Mouse (Mus musculus): ENCODE measurements at regions not wholly inside any gene's neighbourhood (a gene's known extent, or its start where the extent isn't known, plus 50 kb on each side); places are given as distances from the start of the nearest gene placed in this dataset.

DNA sequence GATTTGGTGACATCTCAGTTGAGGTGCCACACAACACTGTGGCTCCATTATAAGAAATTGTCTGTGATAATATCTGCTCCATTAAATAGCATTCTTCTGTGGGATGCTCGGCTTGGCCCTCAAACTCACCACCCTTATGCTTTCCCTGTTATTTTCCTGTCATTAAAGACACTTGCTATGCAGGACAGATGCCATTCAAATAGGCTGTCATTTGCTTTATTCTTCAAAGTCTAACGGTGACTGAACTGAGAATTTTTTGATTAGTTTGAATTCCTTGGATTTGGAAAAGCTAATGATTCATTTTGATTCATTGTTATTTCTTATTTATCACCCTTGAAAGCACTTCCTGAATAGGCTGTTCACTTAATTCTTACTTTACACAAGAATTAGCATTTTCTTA is 339.3 kb upstream of the Mmadhc start:
- H3K4me3 ChIP-seq: no peak overlapping the region
- no peak overlapping the region for H3K27ac ChIP-seq
- H3K4me1 ChIP-seq: no peaks in the 10 kb centered on the region
- no peak overlapping the region for H3K9ac ChIP-seq
- H3K9me3 ChIP-seq: no peaks in the 10 kb centered on the region
- no peaks in the 10 kb centered on the region for H3K36me3 ChIP-seq
- no peak overlapping the region for H3K4me2 ChIP-seq
- no peaks in the 10 kb centered on the region for H3K27me3 ChIP-seq
- ATAC-seq (ENCODE audit: insufficient number of reproducible peaks, low FRiP score, low TSS enrichment, low read depth): no peak
- 66% methylated on average over 2 of the region's 2 CpGs for WGBS

DNA sequence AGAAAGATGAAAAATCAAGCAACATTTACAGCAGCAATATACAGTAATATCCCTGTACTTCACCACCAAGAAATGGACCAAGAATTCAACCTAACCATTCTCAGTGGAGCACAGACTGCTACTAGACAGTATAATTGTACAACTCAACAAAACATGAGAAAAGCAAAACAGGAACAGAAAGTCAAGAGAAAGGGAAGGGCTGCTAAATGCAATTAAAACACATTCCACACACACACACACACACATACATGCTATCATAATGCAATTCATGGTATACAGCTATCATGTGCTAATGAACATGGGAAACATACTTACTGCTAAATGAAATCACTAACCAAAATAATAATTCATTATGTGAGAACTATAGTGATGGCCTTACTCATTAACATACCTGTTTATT is 335.2 kb upstream of the Mmadhc start:
- no peak overlapping the region for H3K27ac ChIP-seq
- H3K9me3 ChIP-seq: no peaks in the 10 kb centered on the region
- H3K27me3 ChIP-seq: no peaks in the 10 kb centered on the region
- H3K4me3 ChIP-seq: no peak overlapping the region
- no peaks in the 10 kb centered on the region for H3K36me3 ChIP-seq
- H3K9ac ChIP-seq: no peak overlapping the region
- H3K4me1 ChIP-seq: no peaks in the 10 kb centered on the region
- H3K4me2 ChIP-seq: no peak overlapping the region
- ATAC-seq (ENCODE audit: insufficient number of reproducible peaks, low FRiP score, low TSS enrichment, low read depth): no peak

DNA sequence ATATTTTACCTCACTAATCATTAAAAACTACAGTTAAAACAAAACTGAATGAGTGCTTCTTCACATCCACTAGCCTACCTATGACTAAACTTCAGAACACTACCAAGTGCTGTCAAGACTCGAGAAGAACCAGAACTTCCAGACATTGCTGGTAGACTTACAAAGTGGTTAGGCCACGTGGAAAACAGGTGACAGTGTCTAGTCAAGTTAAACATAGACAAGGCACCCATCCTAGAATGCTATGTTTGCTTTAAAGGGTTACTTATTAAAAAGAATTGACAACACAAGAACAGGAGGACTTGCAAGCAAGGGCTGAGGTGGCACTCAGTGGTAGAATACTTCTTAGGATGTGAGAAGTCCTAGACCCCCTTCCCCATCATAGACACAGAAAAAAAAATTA is 330.9 kb upstream of the Mmadhc start:
- H3K27me3 ChIP-seq: no peaks in the 10 kb centered on the region
- no peak overlapping the region for H3K4me3 ChIP-seq
- no peaks in the 10 kb centered on the region for H3K9me3 ChIP-seq
- no peak overlapping the region for H3K9ac ChIP-seq
- 76% methylated on average over 2 of the region's 2 CpGs for WGBS
- no peaks in the 10 kb centered on the region for H3K36me3 ChIP-seq
- H3K4me2 ChIP-seq: no peak overlapping the region
- no peak for ATAC-seq (ENCODE audit: insufficient number of reproducible peaks, low FRiP score, low TSS enrichment, low read depth)
- no peaks in the 10 kb centered on the region for H3K4me1 ChIP-seq
- no peak overlapping the region for H3K27ac ChIP-seq

- Histone ChIP-seq H3K27ac (no peak overlapping the region), H3K4me1 (no peaks in the 10 kb centered on the region), H3K4me2 (no peak overlapping the region), H3K9me3 (no peaks in the 10 kb centered on the region), H3K36me3 (no peaks in the 10 kb centered on the region), H3K9ac (no peak overlapping the region), H3K4me3 (no peak overlapping the region), H3K27me3 (no peaks in the 10 kb centered on the region)
- no peak for ATAC-seq (ENCODE audit: insufficient number of reproducible peaks, low FRiP score, low TSS enrichment, low read depth)
- WGBS: 81% methylated on average over 5 of the region's 5 CpGs
Observed at GRCm38 (mm10) chr2:50625233-50625749, 328.7 kb upstream of the Mmadhc start.

GRCm38 (mm10) chr2:50609086-50609485 is 312.5 kb upstream of the Mmadhc start:
- Histone ChIP-seq H3K4me3 (no peak overlapping the region), H3K27ac (no peak overlapping the region), H3K4me2 (no peak overlapping the region), H3K9ac (no peak overlapping the region), H3K36me3 (no peaks in the 10 kb centered on the region), H3K27me3 (no peaks in the 10 kb centered on the region), H3K9me3 (no peaks in the 10 kb centered on the region), H3K4me1 (no peaks in the 10 kb centered on the region)
- no peak for ATAC-seq (ENCODE audit: insufficient number of reproducible peaks, low FRiP score, low TSS enrichment, low read depth)
- 57% methylated on average over 1 of the region's 1 CpGs for WGBS

DNA sequence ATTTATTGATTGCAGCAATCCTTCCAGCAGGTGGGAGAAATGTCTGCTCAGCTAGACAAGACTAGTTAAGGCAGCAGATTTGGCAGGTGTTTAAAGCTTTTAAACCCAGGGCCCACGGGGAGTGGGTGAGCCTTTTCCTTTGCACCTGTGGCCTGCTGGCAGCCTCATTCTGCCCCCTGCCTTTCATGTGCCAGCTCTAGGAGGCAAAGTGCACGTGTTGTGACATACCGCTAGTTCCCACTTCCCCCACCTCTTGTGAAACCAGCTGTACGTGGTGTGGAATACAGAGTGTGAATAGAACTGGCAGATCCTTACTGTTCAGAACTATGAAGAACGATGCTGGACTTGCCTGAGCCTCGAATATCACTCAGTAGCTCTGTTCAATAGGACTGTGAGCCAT is 292.6 kb upstream of the Mmadhc start:
- H3K4me2 ChIP-seq: no peak overlapping the region
- H3K27me3 ChIP-seq: no peaks in the 10 kb centered on the region
- H3K4me1 ChIP-seq: peaks cover 3% of the 10 kb centered on the region; the same call in 1 of the 2 replicates
- H3K9ac ChIP-seq: no peak overlapping the region
- H3K27ac ChIP-seq: no peak overlapping the region
- 30% methylated on average over 6 of the region's 6 CpGs for WGBS
- no peaks in the 10 kb centered on the region for H3K36me3 ChIP-seq
- no peak overlapping the region for H3K4me3 ChIP-seq
- no peaks in the 10 kb centered on the region for H3K9me3 ChIP-seq
- ATAC-seq (ENCODE audit: insufficient number of reproducible peaks, low FRiP score, low TSS enrichment, low read depth): no peak

DNA sequence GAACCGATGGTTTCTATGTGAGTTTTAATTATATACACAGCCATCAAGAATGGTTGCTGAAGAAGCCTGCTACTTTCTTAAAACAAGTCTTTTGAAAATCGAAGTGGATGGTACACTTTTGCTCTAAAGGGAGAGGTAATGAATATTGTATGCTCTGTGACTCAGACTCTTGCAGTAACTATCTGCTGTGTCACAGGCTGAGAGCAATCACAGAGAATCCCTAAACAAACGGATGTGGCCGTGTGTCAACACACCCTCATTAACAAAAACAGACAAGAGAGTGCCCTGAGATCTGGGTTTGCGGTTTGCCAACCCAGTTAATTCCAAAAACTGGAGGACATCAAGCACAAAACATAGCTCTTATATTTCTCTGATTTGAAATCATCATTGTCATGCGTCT is 292.1 kb upstream of the Mmadhc start:
- Histone ChIP-seq H3K4me3 (no peak overlapping the region), H3K9me3 (no peaks in the 10 kb centered on the region), H3K27me3 (no peaks in the 10 kb centered on the region), H3K4me1 (peaks cover 3% of the 10 kb centered on the region; the same call in 1 of the 2 replicates), H3K4me2 (no peak overlapping the region), H3K9ac (no peak overlapping the region), H3K36me3 (no peaks in the 10 kb centered on the region), H3K27ac (no peak overlapping the region)
- WGBS: 75% methylated on average over 6 of the region's 6 CpGs
- ATAC-seq (ENCODE audit: insufficient number of reproducible peaks, low FRiP score, low TSS enrichment, low read depth): no peak

- Histone ChIP-seq H3K4me1 (peaks cover 3% of the 10 kb centered on the region; the same call in 1 of the 2 replicates), H3K36me3 (no peaks in the 10 kb centered on the region), H3K27ac (no peak overlapping the region), H3K27me3 (no peaks in the 10 kb centered on the region), H3K9me3 (no peaks in the 10 kb centered on the region), H3K4me3 (no peak overlapping the region), H3K4me2 (no peak overlapping the region), H3K9ac (no peak overlapping the region)
- no peak for ATAC-seq (ENCODE audit: insufficient number of reproducible peaks, low FRiP score, low TSS enrichment, low read depth)
- 28% methylated on average over 6 of the region's 6 CpGs for WGBS
Observed at GRCm38 (mm10) chr2:50586321-50587050, 289.9 kb upstream of the Mmadhc start.

DNA sequence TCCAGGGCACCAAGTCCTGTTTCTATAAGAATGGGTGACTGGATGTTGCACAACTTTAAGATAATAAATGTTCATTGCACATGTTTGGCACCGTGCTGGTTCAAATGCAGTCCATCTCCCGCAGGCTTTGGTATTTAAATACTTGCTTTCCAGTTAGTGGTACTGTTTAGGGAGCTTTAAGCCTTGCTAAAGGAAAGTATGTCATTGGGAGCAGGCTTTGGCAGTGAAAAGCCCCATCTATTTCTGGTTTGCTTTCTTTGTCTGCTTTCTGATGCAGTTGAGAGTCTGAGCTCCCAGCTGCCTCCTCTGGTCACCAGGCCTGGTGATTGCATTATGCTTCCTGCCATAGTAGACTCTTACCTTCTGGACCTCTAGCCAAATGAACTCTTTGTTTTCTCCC is 283.0 kb upstream of the Mmadhc start:
- Histone ChIP-seq H3K27me3 (no peaks in the 10 kb centered on the region), H3K9ac (no peak overlapping the region), H3K4me3 (no peak overlapping the region), H3K9me3 (no peaks in the 10 kb centered on the region), H3K36me3 (no peaks in the 10 kb centered on the region), H3K4me1 (peaks cover 13% of the 10 kb centered on the region; the same call in 1 of the 2 replicates), H3K4me2 (no peak overlapping the region), H3K27ac (no peak overlapping the region)
- no peak for ATAC-seq (ENCODE audit: insufficient number of reproducible peaks, low FRiP score, low TSS enrichment, low read depth)
- 40% methylated on average over 2 of the region's 2 CpGs for WGBS

DNA sequence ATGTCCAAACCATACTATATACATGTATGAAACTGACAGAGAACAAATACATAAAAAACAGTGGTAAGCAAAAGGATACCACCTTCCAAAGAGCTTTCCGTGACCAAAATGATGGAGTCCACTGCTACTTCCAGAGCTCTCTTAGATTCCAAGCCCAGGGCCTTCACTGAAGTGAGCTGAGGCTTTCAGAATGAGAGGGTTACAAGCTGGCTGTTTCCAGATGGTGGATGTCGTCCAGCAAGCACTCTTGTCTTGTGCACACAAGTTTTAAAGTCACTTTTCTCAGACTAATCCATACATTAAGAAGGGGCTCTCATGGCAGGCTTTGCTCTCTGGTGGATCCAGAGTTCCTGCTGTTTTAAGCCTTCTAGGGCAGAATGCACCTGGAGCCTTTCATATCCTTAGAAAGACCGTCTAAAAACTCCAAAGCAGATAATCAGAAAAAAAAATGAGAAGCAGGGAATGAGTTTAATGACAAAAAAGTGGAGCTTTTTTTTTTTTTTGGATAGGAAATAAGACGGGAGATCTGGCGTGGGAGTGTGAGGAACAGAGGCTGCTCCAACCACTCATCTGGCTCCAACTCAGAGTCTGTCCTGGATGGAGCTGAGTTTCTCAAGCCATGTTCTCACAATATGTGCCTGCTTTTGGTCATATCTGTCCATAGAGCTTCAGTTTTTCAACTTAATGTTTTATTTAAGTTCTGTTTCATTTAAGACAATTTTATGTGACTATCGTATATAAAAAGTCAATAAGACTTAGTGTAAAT is 281.9 kb upstream of the Mmadhc start:
- 55% methylated on average over 6 of the region's 6 CpGs for WGBS
- Histone ChIP-seq H3K36me3 (no peaks in the 10 kb centered on the region), H3K9me3 (no peaks in the 10 kb centered on the region), H3K4me3 (no peak overlapping the region), H3K27ac (peak overlapping the region; percentile 66), H3K4me2 (no peak overlapping the region), H3K27me3 (no peaks in the 10 kb centered on the region), H3K9ac (no peak overlapping the region), H3K4me1 (peaks cover 14% of the 10 kb centered on the region; the same call in 1 of the 2 replicates)
- no peak for ATAC-seq (ENCODE audit: insufficient number of reproducible peaks, low FRiP score, low TSS enrichment, low read depth)

GRCm38 (mm10) chr2:50577736-50578135 is 281.1 kb upstream of the Mmadhc start:
- Histone ChIP-seq H3K4me1 (peaks cover 17% of the 10 kb centered on the region; the same call in 1 of the 2 replicates), H3K4me2 (no peak overlapping the region), H3K27ac (peak overlapping the region; percentile 22), H3K27me3 (no peaks in the 10 kb centered on the region), H3K9ac (no peak overlapping the region), H3K9me3 (no peaks in the 10 kb centered on the region), H3K36me3 (no peaks in the 10 kb centered on the region), H3K4me3 (no peak overlapping the region)
- WGBS: 63% methylated on average over 9 of the region's 9 CpGs
- no peak for ATAC-seq (ENCODE audit: insufficient number of reproducible peaks, low FRiP score, low TSS enrichment, low read depth)

GRCm38 (mm10) chr2:50573455-50573854 is 276.9 kb upstream of the Mmadhc start:
- Histone ChIP-seq H3K27ac (no peak overlapping the region), H3K9ac (no peak overlapping the region), H3K9me3 (no peaks in the 10 kb centered on the region), H3K4me2 (no peak overlapping the region), H3K4me3 (no peak overlapping the region), H3K27me3 (no peaks in the 10 kb centered on the region), H3K4me1 (peaks cover 11% of the 10 kb centered on the region; the same call in 1 of the 2 replicates), H3K36me3 (no peaks in the 10 kb centered on the region)
- ATAC-seq (ENCODE audit: insufficient number of reproducible peaks, low FRiP score, low TSS enrichment, low read depth): no peak
- 37% methylated on average over 3 of the region's 3 CpGs for WGBS

Data from limb, embryonic 15.5 days (tissue).